Mouse (Mus musculus) heart, adult 2 months (tissue): ENCODE measurements at regions not wholly inside any gene's neighbourhood (a gene's known extent, or its start where the extent isn't known, plus 50 kb on each side); places are given as distances from the start of the nearest gene placed in this dataset.

Source experiments
- CTCF ChIP-seq: fragments of 200-600 bp; IDR thresholded peaks from 2 replicates; pipeline ENCODE4 v1.8.1; 2022; ENCODE audit warnings: antibody characterized with exemption, mild to moderate bottlenecking, moderate library complexity
- EP300 ChIP-seq: fragments of 200-500 bp; IDR thresholded peaks from 2 replicates; pipeline ENCODE4 v1.6.1; 2011; ENCODE audit warnings: low read depth, low read length, control low read depth; ENCODE audit not compliant: insufficient read depth
- POLR2A ChIP-seq: fragments of 200-500 bp; IDR thresholded peaks from 2 replicates; pipeline ENCODE4 v1.6.1; 2011; ENCODE audit warnings: mild to moderate bottlenecking, low read depth, low read length, control low read depth; ENCODE audit not compliant: insufficient read depth

DNA sequence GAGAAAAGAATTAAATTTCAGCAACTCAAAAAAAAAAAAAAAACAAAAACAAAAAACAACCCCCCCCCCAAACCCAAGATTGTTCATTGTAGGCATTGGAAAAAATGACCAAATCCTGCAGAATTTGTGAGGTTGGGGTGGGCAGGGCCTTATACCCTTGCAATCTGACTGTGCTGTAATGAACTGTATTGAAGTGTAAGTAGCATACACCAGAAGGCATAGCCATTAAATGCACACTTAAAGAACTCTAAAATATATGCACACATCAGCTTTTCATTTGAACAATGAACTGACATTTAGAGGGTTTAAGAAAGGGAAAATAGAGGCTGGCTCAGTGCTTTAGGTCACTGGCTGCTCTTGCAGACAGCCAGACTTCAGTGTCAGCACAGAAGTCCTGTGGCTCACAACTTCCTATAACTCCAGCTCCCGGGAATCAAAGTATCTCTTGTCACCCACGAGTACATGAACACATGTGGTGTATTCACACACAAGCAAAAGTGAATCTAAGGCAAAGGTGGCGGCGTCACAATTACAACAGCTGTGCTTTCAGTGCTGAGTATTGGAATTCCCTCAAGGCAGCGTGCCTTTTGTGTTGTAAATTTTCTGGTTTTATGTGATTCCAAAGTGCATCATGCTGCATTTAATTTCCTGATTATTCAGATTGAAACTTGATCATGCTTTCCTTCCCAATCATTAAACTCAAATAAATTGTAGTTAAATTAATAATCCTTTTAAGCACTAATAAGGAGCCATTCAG is 150.6 kb upstream of the Tmc3 start:
- no peak for TF ChIP-seq POLR2A
- TF ChIP-seq CTCF = no peak
- no peak for TF ChIP-seq EP300
